Mouse (Mus musculus) heart, postnatal 10 days (tissue): Measurements from ENCODE around the gene Clic4. TPM values are rescaled to one million over a fixed set of nuclear protein-coding genes. Genes with fewer than 3 reads are reported as not detected.
"Not testable (repeated sequence)": the region's sequence is repeated elsewhere in the genome, so short reads cannot be mapped to it uniquely, and the experiment has no call there.

Experiments
- DNase-seq, 2 experiments: peaks; one replicate each; pipeline ENCODE4 v3.0.0; 2021
- intact Hi-C: fragments of 180-260 bp; cut with DNase I; formaldehyde crosslinking; loops from one replicate; pipeline ENCODE4 v1.15.1; 2025
- total RNA-seq, 2 experiments: library from RNA; stranded (reverse); gene quantifications; 2 replicates each; pipeline ENCODE4 v1.2.3; 2021

Gene Clic4
- total RNA-seq, 2 experiments from 2014 or later, result 309 to 310 TPM

DNA sequence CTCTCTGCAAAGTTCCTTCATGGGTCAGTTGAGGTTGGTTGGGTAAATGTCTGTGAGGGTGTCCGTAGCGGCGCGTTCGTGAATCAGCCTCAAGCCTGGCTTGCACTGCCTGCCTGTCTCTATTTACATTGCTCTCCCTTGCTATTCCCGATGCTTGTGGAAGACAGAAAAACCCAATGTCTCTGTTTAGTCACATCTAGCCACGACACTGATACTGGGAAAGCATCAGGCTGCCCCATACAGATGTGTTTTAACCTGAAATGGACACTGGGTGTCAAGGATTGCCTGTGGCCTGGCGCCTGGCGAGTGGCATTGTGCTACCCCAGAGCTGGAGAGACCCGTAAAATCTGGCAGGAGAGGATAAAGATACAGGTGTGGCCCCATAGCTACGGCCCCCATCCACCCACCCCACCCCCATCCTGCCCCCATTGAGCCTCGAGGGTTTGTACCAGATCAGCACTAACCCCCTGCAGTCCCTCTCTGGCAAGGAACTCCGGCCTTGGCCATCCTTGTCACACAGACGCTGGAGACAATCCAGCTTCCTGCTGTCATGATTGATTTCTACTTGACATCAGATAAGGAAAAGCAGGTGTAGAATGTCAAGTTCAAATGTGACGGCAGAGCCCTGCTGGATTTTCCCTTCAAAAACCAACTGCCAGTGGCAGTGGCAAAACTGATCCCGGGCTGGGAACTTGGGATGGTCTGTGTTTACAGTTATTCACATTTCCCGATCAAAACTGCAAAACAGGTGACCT, 68.6 kb downstream of the Clic4 start:
- no peak for DNase-seq
- intact Hi-C loops, result loop anchor here (2.0 kb wide), 1 partner anchor 49 kb away; no protein-coding TSS in a partner anchor

DNA sequence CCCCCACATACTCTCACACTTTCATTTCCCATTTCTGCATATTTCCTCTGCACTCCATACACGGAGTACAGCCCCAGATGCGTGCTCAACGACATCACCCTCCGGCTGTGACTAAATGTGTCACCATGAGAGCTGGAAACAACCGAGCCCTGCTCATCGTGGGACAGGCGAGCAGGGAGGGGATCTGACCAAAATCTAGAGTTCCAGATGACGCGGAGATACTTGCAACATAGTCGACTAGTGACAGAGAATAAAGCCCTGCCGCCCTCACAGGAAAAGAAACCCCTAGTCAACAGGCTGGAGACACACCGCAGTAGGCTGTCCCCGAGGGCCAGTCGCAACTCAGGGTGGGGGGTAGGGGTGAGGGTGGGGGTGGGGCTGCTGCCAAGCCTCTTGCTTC, 69.3 kb downstream of the Clic4 start:
- DNase-seq, result peak; percentile 34 to 36
- intact Hi-C loops, result no loop called here

DNA sequence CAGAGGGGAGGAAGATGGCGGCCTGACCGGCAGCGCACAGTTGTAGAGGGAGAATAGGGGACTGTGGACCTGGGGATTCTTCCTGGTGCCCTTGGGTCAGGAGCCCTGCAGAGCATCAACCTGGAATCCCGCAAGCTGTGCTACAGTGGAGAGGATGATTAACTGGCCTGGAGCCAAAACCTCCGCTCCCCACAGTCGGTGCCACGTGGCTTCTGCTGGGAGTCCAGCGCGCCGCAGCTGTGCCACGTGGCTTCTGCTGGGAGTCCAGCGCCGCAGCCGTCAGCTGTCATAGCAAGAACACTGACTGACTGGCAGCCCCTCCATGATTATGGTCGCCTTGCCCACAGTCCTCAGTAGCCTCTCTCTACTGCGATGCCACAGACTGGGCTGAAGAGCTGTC, 70.8 kb downstream of the Clic4 start:
- intact Hi-C loops, result no loop called here
- no peak for DNase-seq

DNA sequence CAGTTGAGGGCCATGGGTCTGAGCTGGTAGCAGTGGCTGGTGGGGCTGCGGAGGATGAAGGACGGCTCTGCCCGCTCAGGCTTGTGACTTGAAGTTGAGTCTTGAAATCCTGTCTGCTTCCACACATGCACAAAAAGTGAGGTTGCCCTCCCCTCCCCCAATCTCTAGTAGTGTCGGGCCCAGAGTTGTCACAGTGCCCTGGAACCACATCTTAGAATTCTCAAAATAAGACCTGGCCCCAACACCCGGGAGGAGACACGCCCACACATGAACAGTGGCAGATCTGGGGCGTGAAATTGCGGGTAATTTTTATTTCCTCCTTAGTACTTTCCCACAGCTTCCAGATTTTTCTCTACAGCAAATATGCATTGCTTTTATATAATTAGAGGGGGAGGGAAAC, 74.8 kb downstream of the Clic4 start:
- no peak for DNase-seq
- intact Hi-C loops, result no loop called here

DNA sequence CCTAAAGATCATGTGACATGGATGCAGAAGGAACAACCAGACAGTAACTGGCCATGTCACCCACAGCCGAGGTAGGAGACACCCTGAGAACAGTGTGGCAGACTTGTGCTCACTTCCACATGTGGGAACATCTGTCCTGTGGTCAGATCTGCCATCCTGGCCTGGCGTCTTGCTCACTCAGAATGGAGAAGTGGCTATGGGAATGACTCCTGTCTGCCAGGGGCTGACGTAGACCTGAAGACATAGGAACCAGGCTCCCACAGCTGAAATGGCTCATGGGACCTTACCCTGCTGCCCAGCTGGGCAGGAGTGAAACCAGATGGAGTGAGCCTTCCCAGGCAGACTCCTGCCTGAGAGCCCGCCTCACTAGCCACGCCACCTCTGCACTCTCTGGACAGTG, 79.8 kb downstream of the Clic4 start:
- peak in 1 of 2 experiments; percentile 27 for DNase-seq
- intact Hi-C loops, result no loop called here

DNA sequence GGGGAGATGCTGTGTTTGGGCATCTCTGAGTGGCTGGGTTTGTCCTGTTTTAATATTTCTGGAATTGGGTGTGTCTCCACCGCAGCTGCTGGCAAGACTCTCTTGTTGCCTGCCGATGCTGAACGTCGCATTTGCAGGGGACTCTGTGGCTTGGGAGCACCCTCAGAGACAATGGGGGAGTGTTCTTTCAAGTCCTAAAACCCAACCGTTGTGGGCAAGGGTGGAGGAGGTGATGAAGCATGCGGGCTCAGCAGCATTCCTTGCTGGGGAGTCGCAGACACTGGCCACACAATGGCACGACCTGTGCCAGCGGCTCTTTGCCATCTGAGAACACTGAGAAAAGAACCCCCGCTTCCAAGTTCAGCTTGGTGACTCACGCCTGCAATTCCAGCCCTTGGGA, 81.0 kb downstream of the Clic4 start:
- DNase-seq, result no peak
- intact Hi-C loops, result no loop called here

DNA sequence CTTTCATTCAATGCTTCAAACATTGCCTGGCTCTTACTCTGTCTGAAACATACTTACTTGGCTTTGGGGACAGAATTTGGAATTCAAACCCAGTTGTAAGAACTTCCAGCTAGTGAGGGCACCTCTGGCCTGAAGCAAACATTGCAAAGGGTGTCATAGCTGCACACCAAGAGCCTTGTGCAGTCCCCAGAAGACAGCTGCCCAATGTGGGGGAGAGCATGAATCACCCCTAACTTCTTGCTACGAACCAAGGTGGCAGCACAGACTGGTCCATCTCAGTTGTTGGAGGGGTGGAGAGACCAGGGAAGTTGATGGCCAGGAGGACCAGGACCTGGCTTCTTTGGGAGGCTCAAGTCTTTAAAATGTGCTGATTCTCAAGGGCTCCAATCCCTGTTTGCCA, 81.4 kb downstream of the Clic4 start:
- intact Hi-C loops, result no loop called here

DNA sequence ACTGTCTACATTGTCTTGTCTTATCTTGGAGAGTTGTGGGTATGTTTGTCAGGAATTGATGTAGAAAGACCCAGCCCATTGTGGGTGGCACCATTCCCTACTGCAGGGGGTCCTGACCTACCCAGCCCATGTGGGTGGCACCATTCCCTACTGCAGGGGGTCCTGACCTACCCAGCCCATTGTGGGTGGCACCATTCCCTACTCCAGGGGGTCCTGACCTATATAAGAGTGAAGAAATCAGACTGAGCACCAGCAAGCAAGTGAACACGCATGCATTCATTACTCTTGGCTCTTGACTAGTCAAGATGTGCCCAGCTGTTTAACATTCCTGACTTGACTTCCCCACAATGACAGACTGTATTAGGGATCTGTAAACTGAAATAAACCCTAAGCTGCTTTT, 82.2 kb downstream of the Clic4 start:
- no peak for DNase-seq
- intact Hi-C loops, result no loop called here

More for the DNA sequence above, 81.4 kb downstream of the Clic4 start:
- no peak for DNase-seq

DNA sequence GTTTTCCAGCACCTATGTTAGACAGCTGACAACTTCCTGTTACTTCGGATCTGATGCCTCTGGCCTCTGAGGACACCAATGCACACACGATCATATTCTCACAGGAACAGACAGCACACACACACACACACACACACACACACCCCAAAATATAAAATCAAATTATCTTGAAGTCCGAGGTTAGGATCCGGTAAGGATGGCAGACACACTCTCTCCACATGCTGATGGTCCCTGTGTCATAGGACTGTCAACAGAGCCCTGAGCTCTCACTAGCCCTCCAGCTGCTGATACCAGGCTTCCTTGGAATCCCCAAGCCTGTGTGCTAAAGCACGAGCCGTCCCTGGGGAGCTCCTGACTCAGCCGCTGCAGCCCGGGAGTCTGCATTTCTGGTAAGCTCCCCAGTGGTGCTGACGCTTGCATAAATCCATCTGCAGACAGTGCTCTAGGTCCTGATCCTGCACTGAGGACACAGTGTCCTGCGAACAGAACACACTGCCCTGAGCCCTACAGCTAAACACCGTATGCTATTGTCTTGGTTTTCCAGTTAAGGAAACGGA, 83.1 kb downstream of the Clic4 start:
- intact Hi-C loops, result no loop called here
- peak in 1 of 2 experiments; percentile 34 for DNase-seq

DNA sequence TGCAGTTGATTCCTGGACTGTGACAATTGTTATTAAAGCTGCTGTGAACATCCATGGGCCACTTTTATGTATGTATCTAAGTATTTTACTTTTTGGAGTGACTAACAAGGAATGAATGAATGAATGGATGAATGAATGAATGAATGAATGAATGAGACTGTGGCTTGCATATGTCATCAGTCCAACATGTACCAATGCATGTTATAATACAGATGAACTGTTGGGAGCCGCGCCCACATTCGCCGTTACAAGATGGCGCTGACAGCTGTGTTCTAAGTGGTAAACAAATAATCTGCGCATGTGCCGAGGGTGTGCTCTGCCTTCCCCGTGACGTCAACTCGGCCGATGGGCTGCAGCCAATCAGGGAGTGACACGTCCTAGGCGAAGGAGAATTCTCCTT, 88.3 kb downstream of the Clic4 start:
- intact Hi-C loops, DNase-seq: not testable (repeated sequence)

DNA sequence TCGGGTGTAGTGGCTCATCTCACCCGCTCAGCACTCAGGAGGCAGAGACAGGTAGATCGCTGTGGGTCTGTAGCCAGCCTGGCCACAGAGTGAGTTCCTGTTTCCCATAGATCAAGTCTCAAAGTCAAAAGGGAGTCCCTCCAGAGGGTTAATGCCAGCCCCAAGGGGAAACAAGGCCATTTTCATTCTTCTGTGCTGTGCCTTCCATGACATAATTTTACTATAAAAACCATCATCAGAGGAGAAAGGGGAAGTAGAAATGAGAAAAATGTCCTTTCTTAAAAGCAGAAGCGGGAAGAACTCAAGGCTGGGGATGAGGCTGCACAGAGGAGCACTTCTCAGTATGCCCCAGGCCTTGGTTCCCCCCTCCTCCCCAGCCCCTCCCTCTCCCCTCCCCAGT, 90.8 kb downstream of the Clic4 start:
- no peak for DNase-seq
- intact Hi-C loops, result no loop called here

DNA sequence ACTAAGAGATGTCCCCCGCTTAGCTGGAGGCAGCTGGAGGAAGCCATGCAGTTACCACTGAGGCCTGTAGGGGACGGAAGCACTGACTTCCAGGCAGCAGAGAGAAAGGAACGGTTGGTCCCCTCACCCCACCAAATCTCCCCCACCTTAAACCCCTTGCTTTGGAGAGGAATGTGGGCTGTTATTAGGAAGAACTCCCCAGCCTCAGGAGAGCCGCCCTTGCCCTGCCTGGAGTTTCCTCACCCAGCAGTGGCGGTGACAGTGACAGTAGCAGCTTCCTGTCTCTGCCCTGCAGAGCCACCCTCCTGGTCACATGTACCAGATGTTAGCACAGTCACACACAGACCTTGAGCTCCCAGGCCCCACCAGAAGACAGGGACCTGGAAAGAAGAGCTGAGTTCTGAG, 93.5 kb downstream of the Clic4 start:
- intact Hi-C loops, result no loop called here
- DNase-seq, result peak; percentile 34 to 59

DNA sequence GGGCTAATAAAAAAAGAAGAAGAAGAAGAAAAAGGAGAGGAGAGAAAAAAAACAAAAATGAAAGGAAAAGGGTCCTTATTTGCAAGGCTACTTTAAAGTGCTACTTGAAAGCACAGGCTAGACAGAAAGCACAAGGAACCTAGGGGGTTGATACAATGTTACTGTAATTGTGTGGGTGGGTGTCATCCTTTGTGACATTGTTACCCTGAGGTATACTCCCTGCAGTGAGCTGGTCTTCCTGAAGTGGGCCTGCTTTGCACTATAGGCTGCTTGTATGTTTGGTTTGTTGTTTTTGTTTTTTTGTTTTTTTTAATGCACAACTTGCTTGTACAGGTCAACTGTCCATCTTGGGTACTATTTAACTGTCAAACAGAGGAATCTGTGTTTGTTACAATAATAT, 95.0 kb downstream of the Clic4 start:
- DNase-seq, result no peak
- intact Hi-C loops, result no loop called here

DNA sequence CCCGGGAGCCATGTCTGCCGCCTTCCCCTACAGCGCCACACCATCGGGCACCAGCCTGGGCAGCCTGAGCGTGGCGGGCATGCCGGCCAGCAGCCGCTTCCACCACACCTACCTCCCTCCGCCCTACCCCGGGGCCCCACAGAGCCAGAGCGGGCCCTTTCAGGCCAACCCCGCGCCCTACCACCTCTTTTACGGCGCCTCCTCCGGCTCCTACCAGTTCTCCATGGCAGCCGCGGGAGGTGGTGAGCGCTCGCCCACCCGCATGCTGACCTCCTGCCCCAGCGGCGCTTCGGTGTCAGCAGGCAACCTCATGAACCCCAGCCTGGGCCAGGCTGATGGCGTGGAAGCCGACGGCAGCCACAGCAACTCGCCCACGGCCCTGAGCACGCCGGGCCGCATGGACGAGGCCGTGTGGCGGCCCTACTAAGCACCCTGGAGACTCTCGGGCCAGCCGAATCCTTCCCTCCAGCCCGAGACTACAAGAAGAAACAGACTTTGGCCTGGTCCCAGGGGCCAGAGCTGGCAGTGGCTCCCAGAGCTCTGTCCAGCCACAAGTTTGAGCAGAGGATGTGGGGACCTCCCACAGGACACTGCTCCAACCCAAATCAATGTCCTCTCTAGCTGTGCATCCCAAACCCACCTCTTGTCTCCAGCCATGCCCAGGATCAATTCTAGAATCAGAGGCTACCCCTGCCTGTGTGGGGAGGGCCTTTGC, 97.1 kb downstream of the Clic4 start:
- intact Hi-C loops, result no loop called here
- DNase-seq, result peak; percentile 25 to 45

DNA sequence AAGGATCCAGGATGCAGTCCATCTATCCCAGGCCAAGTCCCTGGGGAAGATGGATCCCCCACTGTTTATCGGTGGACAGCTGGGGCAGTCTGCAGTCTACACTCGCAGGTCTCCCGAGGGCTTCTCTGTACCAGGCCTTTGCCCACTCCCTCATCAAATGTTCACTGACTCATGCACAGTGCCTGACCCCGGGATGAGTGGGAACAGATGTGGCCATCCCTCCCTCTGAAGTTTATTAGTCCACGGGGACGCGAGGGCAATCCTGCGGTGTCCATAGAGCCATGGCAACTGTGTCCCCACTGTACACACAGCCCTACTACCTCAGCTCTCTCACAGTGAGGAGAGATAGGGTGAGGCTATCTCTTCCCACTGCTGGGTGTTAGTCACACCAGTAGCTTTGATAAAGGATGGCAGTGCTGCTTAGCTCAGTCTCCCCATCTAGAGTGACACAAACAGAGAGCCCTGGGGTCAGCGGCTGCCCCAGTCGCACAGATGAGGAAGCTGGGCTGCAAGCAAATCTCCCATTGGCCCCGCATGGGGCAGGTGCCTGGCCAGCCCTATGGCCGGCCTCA, 101.2 kb downstream of the Clic4 start:
- intact Hi-C loops, result no loop called here
- DNase-seq, result no peak

DNA sequence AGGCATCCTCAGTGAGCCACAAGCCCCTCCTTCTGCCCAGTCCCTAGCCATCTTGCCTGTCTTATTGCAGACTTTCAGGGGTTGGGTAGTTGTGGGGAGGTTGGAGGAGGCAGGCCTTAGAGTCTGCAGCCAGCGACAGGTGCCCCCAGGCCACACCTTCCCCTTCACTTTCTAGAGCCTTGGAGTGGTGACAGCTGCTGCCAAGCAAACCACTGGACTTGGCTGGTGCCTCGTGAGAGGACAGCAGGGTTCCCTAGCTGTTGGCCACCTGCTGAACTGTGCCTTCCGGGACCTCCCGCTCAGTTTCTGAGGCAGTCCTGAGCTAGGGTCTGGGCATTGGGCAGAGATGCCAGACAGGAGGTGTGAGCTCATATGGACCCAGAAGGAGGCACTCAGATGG, 103.1 kb downstream of the Clic4 start:
- intact Hi-C loops, result no loop called here
- no peak for DNase-seq

DNA sequence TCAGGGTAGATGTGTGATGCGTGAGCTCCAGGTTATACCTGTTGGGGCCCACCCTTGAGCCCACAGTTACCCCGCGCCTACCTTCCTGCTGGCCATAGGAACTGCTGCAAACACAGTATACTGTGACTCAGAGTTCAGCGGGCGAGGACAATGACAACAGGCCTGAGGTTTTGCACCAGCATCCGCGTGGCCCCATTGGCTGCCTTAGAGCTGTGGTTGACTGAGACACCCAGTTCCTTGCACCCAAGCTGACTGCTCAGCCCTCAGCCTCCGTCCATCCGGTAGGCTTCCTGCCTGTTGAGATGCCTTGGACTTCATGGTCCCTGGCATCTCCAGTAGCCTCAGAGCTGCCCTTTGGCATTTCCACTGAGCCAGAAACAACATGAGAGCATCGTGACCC, 103.5 kb downstream of the Clic4 start:
- intact Hi-C loops, result no loop called here
- DNase-seq, result no peak

DNA sequence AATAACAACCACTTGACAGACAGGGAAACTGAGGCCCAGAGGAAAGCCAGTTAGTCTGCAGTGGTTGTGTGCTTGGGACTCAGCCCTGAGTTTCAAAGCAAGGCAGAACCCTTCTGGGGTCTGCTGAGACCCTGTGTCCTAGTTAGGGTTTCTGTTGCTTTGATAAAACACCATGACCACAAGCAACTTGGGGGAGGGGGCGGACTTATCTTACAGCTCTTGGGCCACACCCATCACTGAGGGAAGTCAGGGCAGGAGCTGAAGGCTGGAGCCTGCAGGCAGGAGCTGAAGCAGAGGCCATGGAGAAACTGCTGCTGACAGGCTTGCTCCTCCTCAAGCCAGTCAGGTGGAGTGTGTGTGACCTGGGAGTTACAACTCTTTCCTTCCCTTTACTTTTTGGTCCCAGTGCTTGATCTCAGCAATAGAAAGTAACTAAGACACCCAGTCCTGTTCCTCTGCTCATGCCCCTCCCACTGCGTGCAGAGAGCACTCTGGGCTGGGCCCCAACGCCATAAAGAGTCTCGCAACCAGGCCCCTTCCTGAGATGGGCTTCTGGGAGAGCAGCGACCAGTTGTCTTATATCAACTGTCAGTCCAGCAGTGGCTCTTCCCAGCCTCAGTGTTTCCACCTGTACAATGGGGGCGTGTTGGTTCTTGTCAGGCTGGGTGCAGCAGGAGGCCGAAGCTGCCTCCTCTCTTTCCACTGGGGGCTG, 104.6 kb downstream of the Clic4 start:
- intact Hi-C loops, result no loop called here
- no peak for DNase-seq

DNA sequence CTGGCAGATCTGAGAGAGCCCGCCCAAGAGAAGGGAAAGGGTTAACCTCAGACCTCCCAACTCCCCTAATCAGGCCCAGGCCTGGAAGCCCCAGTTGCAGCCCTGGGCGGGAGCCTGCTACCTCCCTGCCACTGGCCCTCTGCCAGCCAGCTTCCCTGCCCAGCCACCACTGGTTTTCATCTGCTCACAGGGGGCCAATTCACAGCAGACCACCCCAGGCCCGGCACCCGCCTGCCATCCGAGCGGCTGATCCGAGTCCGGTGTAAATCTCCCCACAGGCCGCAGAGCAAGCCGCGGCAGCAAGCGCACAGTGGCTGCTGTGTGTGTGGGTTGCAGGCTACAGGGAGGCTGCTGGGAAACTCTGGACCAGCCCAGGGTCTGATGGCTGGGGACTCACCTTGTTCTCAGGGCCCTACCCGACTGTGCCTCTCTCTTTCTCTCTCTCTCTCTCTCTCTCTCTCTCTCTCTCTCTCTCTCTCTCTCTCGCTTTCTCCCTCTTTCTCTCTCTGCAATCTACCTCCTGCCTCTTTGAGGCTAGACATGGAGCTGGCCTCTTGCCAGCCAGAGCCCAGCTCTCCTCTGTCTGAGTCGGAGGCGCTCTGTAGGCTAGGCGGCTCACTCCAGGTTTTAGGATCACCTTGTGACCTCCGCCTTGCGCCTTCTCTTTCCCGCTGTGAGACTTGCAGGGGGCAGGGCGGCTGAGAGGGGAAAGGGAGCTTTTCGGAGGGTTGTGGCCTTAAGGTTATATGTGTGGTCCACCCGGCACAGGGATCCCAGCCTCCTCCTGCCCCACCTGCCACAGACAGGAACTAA, 106.0 kb downstream of the Clic4 start:
- intact Hi-C loops, result no loop called here

DNA sequence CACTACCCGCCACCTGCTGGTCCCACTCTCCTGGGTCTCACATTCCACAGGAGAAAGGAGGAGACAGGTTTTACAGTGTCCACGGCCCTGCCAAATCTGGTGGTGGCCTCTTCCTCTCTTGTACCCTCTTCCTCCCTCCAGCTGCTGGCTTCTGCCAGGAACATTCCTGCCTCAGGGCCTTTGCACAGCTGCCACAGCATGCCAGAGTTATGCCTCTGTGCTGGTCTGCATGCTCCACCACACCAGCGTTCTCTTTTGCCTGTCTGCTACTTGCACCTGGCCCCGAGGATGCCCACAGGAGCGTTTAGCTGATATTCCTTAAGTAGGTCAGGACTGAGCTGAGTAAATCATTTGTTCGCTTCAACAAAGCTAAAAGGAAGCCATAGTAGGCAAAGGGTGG, 106.9 kb downstream of the Clic4 start:
- intact Hi-C loops, result no loop called here
- DNase-seq, result no peak

More for the DNA sequence above, 106.0 kb downstream of the Clic4 start:
- no peak for DNase-seq
